Mouse (Mus musculus) ovary, adult 18-20 months (tissue): ENCODE data around the gene Magea5.
"Not testable (repeated sequence)": the region's sequence is repeated elsewhere in the genome, so short reads cannot be mapped to it uniquely, and the experiment has no call there.

ENCODE experiments used
- DNase-seq: peaks from one replicate; pipeline ENCODE4 v3.0.0; 2022; ENCODE audit warnings: low spot score, mixed read lengths

Magea5 gene

GRCm38 (mm10) chrX:155063045-155063444 is at the start of gene Magea5:
TSS of gene Magea5 (minus strand) at chrX:155063145.
- not testable (repeated sequence) for DNase-seq

DNA sequence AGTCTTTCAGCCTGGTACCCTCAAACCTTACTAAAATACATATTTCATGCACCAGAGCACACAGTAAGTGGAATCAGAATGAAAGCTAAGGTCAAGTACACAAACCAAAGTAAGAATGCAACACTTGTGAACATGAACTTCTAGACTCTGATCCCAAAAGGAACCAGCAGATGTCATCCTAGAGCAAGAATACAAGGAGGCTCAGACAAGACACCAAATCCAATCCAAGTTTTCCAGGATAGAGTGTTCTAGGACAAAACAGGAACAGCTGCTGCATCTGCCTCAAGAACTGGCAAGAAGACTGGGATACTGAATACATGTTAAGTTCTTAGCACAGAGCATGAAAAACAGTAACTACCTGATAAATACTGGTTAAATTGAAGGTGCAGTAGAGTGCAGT is 35.1 kb upstream of the Magea5 start:
- DNase-seq = no peak

DNA sequence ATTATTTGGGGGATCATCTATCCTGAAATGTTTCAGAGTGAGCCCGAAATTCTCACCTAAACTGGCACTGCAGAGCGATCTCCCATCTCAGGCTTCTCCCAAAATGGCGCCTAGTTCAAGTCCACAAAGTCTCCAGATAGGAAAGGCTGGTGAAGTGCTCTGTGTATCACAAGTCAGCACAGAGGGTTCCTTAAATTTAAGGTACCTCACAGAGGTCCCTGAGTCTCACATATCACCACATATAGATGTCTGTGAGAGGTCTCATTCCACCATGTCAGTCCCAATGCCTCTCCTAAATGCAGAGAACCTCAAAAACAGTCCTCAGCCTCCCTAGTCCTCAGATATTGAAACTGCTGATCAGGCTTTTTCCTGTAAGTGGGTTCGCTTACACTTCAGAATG is 30.6 kb upstream of the Magea5 start, which contains the start of gene Magea2:
TSS of gene Magea2 (minus strand) at position 101 of the 400 bp plus-strand sequence.
- not testable (repeated sequence) for DNase-seq

GRCm38 (mm10) chrX:155089693-155090092 is 26.7 kb upstream of the Magea5 start, which contains the start of gene Magea1:
TSS of gene Magea1 (minus strand) at chrX:155089793.
- not testable (repeated sequence) for DNase-seq
